8 mouse cellular contexts compared by ENCODE assay signal in genomic region chr16:32608712-32609400, GRCm38 (mm10). TPM values are rescaled to one million over a fixed set of nuclear protein-coding genes. Genes with fewer than 3 reads are reported as not detected.
DNase-seq lines count a peak whose midpoint lies in the region; ATAC-seq lines count a peak whose summit lies in the region.

Gene Tfrc, plus strand, starts transcription at chr16:32608920.

- no peaks in the 10 kb centered on the region for H3K27me3 ChIP-seq in hindbrain, embryonic 14.5 days (ENCODE audit: control insufficient read depth, insufficient read depth, low read length)

- peak; percentile 100 for DNase-seq in R1 (ENCODE audit: low read depth, low spot score)
- DNase-seq in cerebellum, postnatal 25 days = peak; percentile 99 to 100
- peak; percentile 90 to 92 for DNase-seq in frontal cortex, postnatal 25 days (ENCODE audit: low spot score in 2 of 2)
- DNase-seq in hindbrain, embryonic 14.5 days (ENCODE audit: low spot score) = peak; percentile 100
- DNase-seq in layer of hippocampus, postnatal 36 days = peak; percentile 96
- peak; percentile 97 for DNase-seq in lung, postnatal 36 days
- DNase-seq in retina, postnatal 1 day = peak; percentile 99
- peak; percentile 89 to 94 for DNase-seq in urinary bladder, adult 18-20 months (ENCODE audit: low spot score in 2 of 2)

- WGBS in hindbrain, embryonic 14.5 days = under 1% methylated on average over 62 of the region's 73 CpGs

- ATAC-seq in hindbrain, embryonic 14.5 days (ENCODE audit: low FRiP score) = peak; percentile 98

- H3K9ac ChIP-seq in hindbrain, embryonic 14.5 days = peak within 1 kb of the TSS; percentile 82

- peak within 1 kb of the TSS; percentile 92 for H3K4me3 ChIP-seq in hindbrain, embryonic 14.5 days (replicated peaks; ENCODE audit: low read length)

- peak within 1 kb of the TSS; percentile 89 for H3K27ac ChIP-seq in hindbrain, embryonic 14.5 days

- H3K36me3 ChIP-seq in hindbrain, embryonic 14.5 days (replicated peaks; ENCODE audit: control insufficient read depth, insufficient read depth) = peaks cover 4% of the 10 kb centered on the region; the same call in 1 of the 2 replicates

- H3K4me1 ChIP-seq in hindbrain, embryonic 14.5 days (replicated peaks; ENCODE audit: control insufficient read depth, insufficient read depth, low read length) = peaks cover 20% of the 10 kb centered on the region

- no peaks in the 10 kb centered on the region for H3K9me3 ChIP-seq in hindbrain, embryonic 14.5 days (ENCODE audit: control insufficient read depth, low read length)

- H3K4me2 ChIP-seq in hindbrain, embryonic 14.5 days (replicated peaks) = peak within 1 kb of the TSS; percentile 73

RNA-seq across cellular contexts. Expression of gene Tfrc, which starts in this region (rescaled TPM):
- 54.0 and 65.1 TPM in 2 replicates for polyA plus RNA-seq in hindbrain, embryonic 14.5 days (2014; fragmentation: Nextera tagmentation; extraction: Ambion mirVana)
- total RNA-seq in layer of hippocampus, postnatal 36 days (2021) = 10 to 100 TPM; 55.9 to 62.1 TPM

Comparison
In these comparisons a context has a peak if more than half of its experiments do, and no peak if none do; other contexts are left out.
1. Peak in every context shown above with its lines: DNase-seq, ATAC-seq, H3K4me3 ChIP-seq and H3K27ac ChIP-seq.